Mouse (Mus musculus) stomach, postnatal 0 days (tissue): ENCODE data around the gene Chd1. TPM values are rescaled to one million over a fixed set of nuclear protein-coding genes. Genes with fewer than 3 reads are reported as not detected.

Source experiments
- ATAC-seq: fragments of 200-750 bp; cut with Nextera tagmentation; 2 replicates; pipeline ENCODE4 v1.8.0; 2017; ENCODE audit not compliant: low FRiP score, low TSS enrichment
- DNase-seq: peaks from one replicate; pipeline ENCODE4 v3.0.0-alpha.2; 2016; ENCODE audit warnings: low spot score
- H3K27ac ChIP-seq: fragments of 300-500 bp; sonication (generic); replicated peaks from 2 replicates; pipeline ENCODE4 v1.5.1; 2014; ENCODE audit warnings: mild to moderate bottlenecking, control low read depth
- H3K27me3 ChIP-seq: fragments of 300-500 bp; sonication (generic); 2 replicates; pipeline ENCODE4 v1.6.1; 2014; ENCODE audit warnings: low read length; ENCODE audit not compliant: control insufficient read depth, insufficient read depth
- H3K36me3 ChIP-seq: fragments of 300-500 bp; sonication (generic); 2 replicates; pipeline ENCODE4 v1.6.1; 2014; ENCODE audit warnings: low read length, mixed read lengths; ENCODE audit not compliant: control insufficient read depth, insufficient read depth
- H3K4me1 ChIP-seq: fragments of 300-500 bp; sonication (generic); replicated peaks from 2 replicates; pipeline ENCODE4 v1.6.1; 2014; ENCODE audit warnings: antibody characterized with exemption; ENCODE audit not compliant: control insufficient read depth, insufficient read depth
- H3K4me2 ChIP-seq: fragments of 300-500 bp; sonication (generic); replicated peaks from 2 replicates; pipeline ENCODE4 v1.6.1; 2014; ENCODE audit warnings: low read depth, mild to moderate bottlenecking, control low read depth, moderate library complexity
- H3K4me3 ChIP-seq: fragments of 300-500 bp; sonication (generic); 2 replicates; pipeline ENCODE4 v1.5.1; 2014; ENCODE audit warnings: low read depth, low read length, control low read depth
- H3K9ac ChIP-seq: fragments of 300-500 bp; sonication (generic); 2 replicates; pipeline ENCODE4 v1.6.1; 2014; ENCODE audit warnings: mild to moderate bottlenecking, low read length, control low read depth, mixed read lengths
- H3K9me3 ChIP-seq: fragments of 300-500 bp; sonication (generic); 2 replicates; pipeline ENCODE4 v1.6.1; 2016; ENCODE audit warnings: low read length; ENCODE audit not compliant: control insufficient read depth
- CTCF ChIP-seq: IDR thresholded peaks from 2 replicates; pipeline ENCODE4 v1.5.1; 2016; ENCODE audit warnings: antibody characterized with exemption, low read depth, mild to moderate bottlenecking, moderate library complexity
- EP300 ChIP-seq: optimal IDR thresholded peaks from 2 replicates; pipeline ENCODE3; 2016; ENCODE audit warnings: antibody characterized with exemption
- WGBS: fragments of 180-500 bp; shearing (Covaris S2); extraction: QIAGEN DNeasy Blood & Tissue Kit; methylation state at CpG from one replicate; pipeline ENCODE4 v1.1.7; 2014; 5-methylcytosine and 5-hydroxymethylcytosine counted together
- polyA plus RNA-seq: library from polyadenylated mRNA; unstranded; fragments of >200 nt; fragmentation: Nextera tagmentation; extraction: Ambion mirVana; gene quantifications from 2 replicates; pipeline ENCODE4 v1.2.1, GENCODE M21; 2015

Chd1 gene
- polyA plus RNA-seq, 1 experiment from 2014 or later, result 13.4 TPM

GRCm38 (mm10) chr17:15821706-15822105 lies 116.9 kb downstream of the Chd1 start:
- H3K27ac ChIP-seq, result no peak overlapping the region
- WGBS, result 66% methylated on average over 4 of the region's 4 CpGs
- DNase-seq (no peak), ATAC-seq (no peak)
- 0 out of 2 replicates have a peak, but pooled peaks cover 2% of the 10 kb centered on the region for H3K36me3 ChIP-seq
- H3K4me2 ChIP-seq, result no peak overlapping the region; the same call in 1 of the 2 replicates
- no peak overlapping the region for H3K4me3 ChIP-seq
- no peak overlapping the region for H3K9ac ChIP-seq
- no peaks in the 10 kb centered on the region for H3K9me3 ChIP-seq
- no peak for TF ChIP-seq CTCF
- no peak for TF ChIP-seq EP300
- H3K4me1 ChIP-seq, result peaks cover 5% of the 10 kb centered on the region; the same call in 1 of the 2 replicates
- no peaks in the 10 kb centered on the region for H3K27me3 ChIP-seq

Other genes with a start within 250 kb of the Chd1 start
- 221 and 222 TPM in 2 replicates for gene Psmb1, start 205.2 kb upstream of the Chd1 start, polyA plus RNA-seq
- 19.0 and 20.5 TPM in 2 replicates for gene Tbp, start 205.1 kb upstream of the Chd1 start, polyA plus RNA-seq
- 36.3 and 36.8 TPM in 2 replicates for gene Pdcd2, start 177.7 kb upstream of the Chd1 start, polyA plus RNA-seq
- 1.6 and 2.2 TPM in 2 replicates for gene Prdm9, start 140.6 kb upstream of the Chd1 start, polyA plus RNA-seq
- 33.0 and 41.1 TPM in 2 replicates for gene Rgmb, start 126.1 kb downstream of the Chd1 start, polyA plus RNA-seq